Mouse (Mus musculus): ENCODE measurements around the gene Dlg1. TPM values are rescaled to one million over a fixed set of nuclear protein-coding genes. Genes with fewer than 3 reads are reported as not detected.

Dlg1 gene
- total and polyA plus RNA-seq, 3 experiments: 11.2 to 109 (median 60.7) TPM

- ATAC-seq (ENCODE audit: extremely low read depth, insufficient number of reproducible peaks, low FRiP score, poor library complexity, severe bottlenecking): no peak
- H3K4me1 ChIP-seq (ENCODE audit: insufficient read depth, low read depth, low read length): no peaks in the 10 kb centered on the region
- no peak overlapping the region for H3K4me3 ChIP-seq (ENCODE audit: low read depth, low read length)
- no peaks in the 10 kb centered on the region for H3K27me3 ChIP-seq (ENCODE audit: insufficient read depth, low read length)
- TF ChIP-seq TAL1 (conservative IDR thresholded peaks at IDR 0.05; ENCODE audit: low read depth, low read length): no peak
- no peak for TF ChIP-seq GATA2 (IDR thresholded peaks at IDR 0.05; ENCODE audit: borderline replicate concordance, low read depth, low read length)
- TF ChIP-seq CTCF (IDR thresholded peaks at IDR 0.05; ENCODE audit: low read depth, low read length): no peak
- TF ChIP-seq GATA1 (IDR thresholded peaks at IDR 0.05; ENCODE audit: borderline replicate concordance, low read length): no peak
- TF ChIP-seq POLR2AphosphoS5 (IDR thresholded peaks at IDR 0.05; ENCODE audit: insufficient replicate concordance, low read depth, low read length): no peak
- H3K9me3 ChIP-seq (replicated peaks): no peaks in the 10 kb centered on the region
- H3K36me3 ChIP-seq (replicated peaks): peaks cover 15% of the 10 kb centered on the region
- DNase-seq (ENCODE audit: low spot score): no peak
Measured at GRCm38 (mm10) chr16:31737081-31737480, 73.8 kb downstream of the Dlg1 start.

GRCm38 (mm10) chr16:31737761-31738160 is 74.5 kb downstream of the Dlg1 start:
- H3K27me3 ChIP-seq (ENCODE audit: insufficient read depth, low read length): no peaks in the 10 kb centered on the region
- no peak for ATAC-seq (ENCODE audit: extremely low read depth, insufficient number of reproducible peaks, low FRiP score, poor library complexity, severe bottlenecking)
- no peaks in the 10 kb centered on the region for H3K4me1 ChIP-seq (ENCODE audit: insufficient read depth, low read depth, low read length)
- H3K9me3 ChIP-seq (replicated peaks): no peaks in the 10 kb centered on the region
- peaks cover 16% of the 10 kb centered on the region for H3K36me3 ChIP-seq (replicated peaks)
- TF ChIP-seq POLR2AphosphoS5 (IDR thresholded peaks at IDR 0.05; ENCODE audit: insufficient replicate concordance, low read depth, low read length): no peak
- no peak overlapping the region for H3K4me3 ChIP-seq (ENCODE audit: low read depth, low read length)
- no peak for DNase-seq (ENCODE audit: low spot score)

GRCm38 (mm10) chr16:31740271-31740670 is 77.0 kb downstream of the Dlg1 start:
- Histone ChIP-seq H3K4me1 (ENCODE audit: insufficient read depth, low read depth, low read length) (no peaks in the 10 kb centered on the region), H3K9me3 (replicated peaks) (no peaks in the 10 kb centered on the region), H3K27me3 (ENCODE audit: insufficient read depth, low read length) (no peaks in the 10 kb centered on the region), H3K4me3 (ENCODE audit: low read depth, low read length) (no peak overlapping the region), H3K36me3 (replicated peaks) (peaks cover 19% of the 10 kb centered on the region)
- DNase-seq (ENCODE audit: low spot score): no peak
- no peak for ATAC-seq (ENCODE audit: extremely low read depth, insufficient number of reproducible peaks, low FRiP score, poor library complexity, severe bottlenecking)
- TF ChIP-seq POLR2AphosphoS5 (IDR thresholded peaks at IDR 0.05; ENCODE audit: insufficient replicate concordance, low read depth, low read length) (no peak), CTCF (IDR thresholded peaks at IDR 0.05; ENCODE audit: low read depth, low read length) (no peak), GATA2 (IDR thresholded peaks at IDR 0.05; ENCODE audit: borderline replicate concordance, low read depth, low read length) (no peak), TAL1 (conservative IDR thresholded peaks at IDR 0.05; ENCODE audit: low read depth, low read length) (no peak), GATA1 (IDR thresholded peaks at IDR 0.05; ENCODE audit: borderline replicate concordance, low read length) (no peak)

- Histone ChIP-seq H3K27me3 (ENCODE audit: insufficient read depth, low read length) (no peaks in the 10 kb centered on the region), H3K36me3 (replicated peaks) (peaks cover 21% of the 10 kb centered on the region), H3K4me1 (ENCODE audit: insufficient read depth, low read depth, low read length) (no peaks in the 10 kb centered on the region), H3K4me3 (ENCODE audit: low read depth, low read length) (no peak overlapping the region), H3K9me3 (replicated peaks) (no peaks in the 10 kb centered on the region)
- TF ChIP-seq TAL1 (conservative IDR thresholded peaks at IDR 0.05; ENCODE audit: low read depth, low read length): no peak
- no peak for TF ChIP-seq POLR2AphosphoS5 (IDR thresholded peaks at IDR 0.05; ENCODE audit: insufficient replicate concordance, low read depth, low read length)
- no peak for TF ChIP-seq CTCF (IDR thresholded peaks at IDR 0.05; ENCODE audit: low read depth, low read length)
- TF ChIP-seq GATA2 (IDR thresholded peaks at IDR 0.05; ENCODE audit: borderline replicate concordance, low read depth, low read length): no peak
- no peak for TF ChIP-seq GATA1 (IDR thresholded peaks at IDR 0.05; ENCODE audit: borderline replicate concordance, low read length)
- ATAC-seq (ENCODE audit: extremely low read depth, insufficient number of reproducible peaks, low FRiP score, poor library complexity, severe bottlenecking) (no peak), DNase-seq (ENCODE audit: low spot score) (no peak)
Measured at GRCm38 (mm10) chr16:31740704-31741103, 77.5 kb downstream of the Dlg1 start.

- H3K4me1 ChIP-seq (ENCODE audit: insufficient read depth, low read depth, low read length): 0 out of 2 replicates have a peak, but pooled peaks cover 4% of the 10 kb centered on the region
- TF ChIP-seq GATA1 (IDR thresholded peaks at IDR 0.05; ENCODE audit: borderline replicate concordance, low read length) (no peak), POLR2AphosphoS5 (IDR thresholded peaks at IDR 0.05; ENCODE audit: insufficient replicate concordance, low read depth, low read length) (no peak), CTCF (IDR thresholded peaks at IDR 0.05; ENCODE audit: low read depth, low read length) (no peak), TAL1 (conservative IDR thresholded peaks at IDR 0.05; ENCODE audit: low read depth, low read length) (no peak), GATA2 (IDR thresholded peaks at IDR 0.05; ENCODE audit: borderline replicate concordance, low read depth, low read length) (no peak)
- H3K36me3 ChIP-seq (replicated peaks): peaks cover 33% of the 10 kb centered on the region
- no peaks in the 10 kb centered on the region for H3K9me3 ChIP-seq (replicated peaks)
- ATAC-seq (ENCODE audit: extremely low read depth, insufficient number of reproducible peaks, low FRiP score, poor library complexity, severe bottlenecking) (no peak), DNase-seq (ENCODE audit: low spot score) (no peak)
- H3K4me3 ChIP-seq (ENCODE audit: low read depth, low read length): no peak overlapping the region
- no peaks in the 10 kb centered on the region for H3K27me3 ChIP-seq (ENCODE audit: insufficient read depth, low read length)
Measured at GRCm38 (mm10) chr16:31750526-31750925, 87.3 kb downstream of the Dlg1 start.

GRCm38 (mm10) chr16:31754172-31755025 is 91.2 kb downstream of the Dlg1 start:
- ATAC-seq (ENCODE audit: extremely low read depth, insufficient number of reproducible peaks, low FRiP score, poor library complexity, severe bottlenecking) (no peak), DNase-seq (ENCODE audit: low spot score) (no peak)
- H3K27me3 ChIP-seq (ENCODE audit: insufficient read depth, low read length): no peaks in the 10 kb centered on the region
- TF ChIP-seq GATA1 (IDR thresholded peaks at IDR 0.05; ENCODE audit: borderline replicate concordance, low read length): no peak
- no peak for TF ChIP-seq POLR2AphosphoS5 (IDR thresholded peaks at IDR 0.05; ENCODE audit: insufficient replicate concordance, low read depth, low read length)
- TF ChIP-seq CTCF (IDR thresholded peaks at IDR 0.05; ENCODE audit: low read depth, low read length): no peak
- TF ChIP-seq GATA2 (IDR thresholded peaks at IDR 0.05; ENCODE audit: borderline replicate concordance, low read depth, low read length): no peak
- TF ChIP-seq TAL1 (conservative IDR thresholded peaks at IDR 0.05; ENCODE audit: low read depth, low read length): no peak
- H3K36me3 ChIP-seq (replicated peaks): peaks cover 13% of the 10 kb centered on the region
- no peaks in the 10 kb centered on the region for H3K9me3 ChIP-seq (replicated peaks)
- H3K4me3 ChIP-seq (ENCODE audit: low read depth, low read length): no peak overlapping the region
- 0 out of 2 replicates have a peak, but pooled peaks cover 4% of the 10 kb centered on the region for H3K4me1 ChIP-seq (ENCODE audit: insufficient read depth, low read depth, low read length)
